Mouse (Mus musculus): ENCODE data around the gene Dcbld1. TPM values are rescaled to one million over a fixed set of nuclear protein-coding genes. Genes with fewer than 3 reads are reported as not detected.
"Not testable (repeated sequence)": the region's sequence is repeated elsewhere in the genome, so short reads cannot be mapped to it uniquely, and the experiment has no call there.

Dcbld1 gene
- polyA plus RNA-seq, 1 experiment = 0.99 TPM

DNA sequence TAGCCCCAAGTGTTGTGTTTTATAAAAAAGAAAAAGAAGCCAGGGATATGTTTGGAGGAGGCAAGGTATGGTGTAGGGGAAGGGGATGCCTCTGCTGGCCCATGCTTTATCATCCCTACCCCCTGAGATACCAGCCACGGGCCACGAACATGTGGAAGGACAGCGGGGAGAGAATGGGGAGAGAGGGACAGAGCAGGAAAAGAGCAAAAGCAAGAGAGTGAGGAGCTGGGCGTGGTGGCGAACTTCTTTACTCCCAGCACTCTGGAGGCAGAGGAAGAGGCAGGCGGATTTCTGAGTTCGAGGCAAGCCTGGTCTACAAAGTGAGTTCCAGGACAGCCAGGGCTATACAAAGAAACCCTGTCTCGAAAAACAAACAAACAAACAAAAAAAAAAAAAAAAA lies 44.1 kb downstream of the Dcbld1 start:
- not testable (repeated sequence) for H3K4me3 ChIP-seq (ENCODE audit: insufficient read depth, low read depth, low read length); H3K27ac ChIP-seq (replicated peaks; ENCODE audit: low read depth, low read length); H3K4me1 ChIP-seq (ENCODE audit: control insufficient read depth, insufficient read depth, insufficient read length, low read length)

DNA sequence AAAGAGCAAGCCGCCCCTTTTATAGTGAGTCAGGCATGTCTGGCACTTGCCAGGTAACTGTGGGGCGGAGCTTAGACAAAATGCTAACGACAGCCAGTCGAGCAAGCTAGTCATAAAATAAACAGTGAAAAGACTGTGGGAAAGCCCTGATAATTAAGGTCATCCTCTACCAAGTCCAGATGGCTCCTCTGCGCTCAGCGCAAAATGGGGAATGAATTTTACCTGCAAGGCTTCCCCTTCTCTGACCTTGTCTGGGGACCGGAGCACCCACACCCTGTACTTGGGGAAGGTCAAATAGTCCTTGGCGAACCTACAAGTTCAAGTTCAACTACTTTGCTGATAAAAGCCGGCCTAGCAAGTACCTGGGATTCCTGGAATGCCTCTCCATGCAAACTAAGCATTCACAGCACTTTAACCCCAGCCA lies 44.6 kb downstream of the Dcbld1 start:
- H3K4me1 ChIP-seq (ENCODE audit: control insufficient read depth, insufficient read depth, insufficient read length, low read length) = peaks cover 8% of the 10 kb centered on the region
- no peak overlapping the region for H3K4me3 ChIP-seq (ENCODE audit: insufficient read depth, low read depth, low read length)
- H3K27ac ChIP-seq (replicated peaks; ENCODE audit: low read depth, low read length) = no peak overlapping the region

DNA sequence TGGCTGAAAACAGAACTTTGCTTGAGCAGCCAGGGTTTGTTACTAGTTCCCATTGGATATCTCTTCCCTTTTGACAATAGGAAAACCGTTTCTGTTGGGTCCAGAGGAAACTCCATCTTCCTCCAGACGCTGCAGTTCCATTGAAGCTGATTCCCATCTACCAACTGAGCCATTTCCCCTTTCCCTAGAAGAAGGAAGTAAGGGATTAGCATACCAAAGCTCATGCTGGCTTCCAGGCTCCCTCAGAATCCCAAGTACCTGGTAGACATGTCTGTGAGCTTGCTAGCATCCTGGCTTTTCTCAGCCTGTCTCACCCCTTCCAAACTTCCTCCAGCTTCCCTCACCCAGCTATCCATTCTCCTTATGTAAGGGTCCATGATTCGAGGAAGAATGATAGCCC lies 45.4 kb downstream of the Dcbld1 start:
- no peak overlapping the region for H3K4me3 ChIP-seq (ENCODE audit: insufficient read depth, low read depth, low read length)
- H3K27ac ChIP-seq (replicated peaks; ENCODE audit: low read depth, low read length) = no peak overlapping the region
- H3K4me1 ChIP-seq (ENCODE audit: control insufficient read depth, insufficient read depth, insufficient read length, low read length) = peaks cover 7% of the 10 kb centered on the region

DNA sequence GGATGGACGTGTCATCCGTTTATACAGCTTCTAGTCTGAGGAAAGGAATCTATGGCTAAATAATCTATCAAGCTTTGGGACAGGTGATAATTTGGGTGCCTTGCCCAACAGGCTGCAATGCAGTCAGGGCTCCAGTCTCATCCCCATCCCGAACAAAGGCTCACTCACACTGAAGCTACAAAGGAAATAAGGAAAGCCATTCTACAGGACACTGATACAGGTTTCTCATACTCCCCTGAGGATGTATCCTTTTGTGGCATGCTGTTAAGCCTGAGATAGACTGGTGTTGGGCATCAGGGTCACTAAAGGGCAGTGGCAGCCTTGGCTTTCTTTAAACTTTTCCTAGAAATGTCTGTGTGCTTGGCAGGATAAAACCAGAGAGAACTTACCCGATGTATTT lies 46.5 kb downstream of the Dcbld1 start:
- Histone ChIP-seq H3K27ac (replicated peaks; ENCODE audit: low read depth, low read length) (no peak overlapping the region), H3K4me1 (ENCODE audit: control insufficient read depth, insufficient read depth, insufficient read length, low read length) (peaks cover 3% of the 10 kb centered on the region), H3K4me3 (ENCODE audit: insufficient read depth, low read depth, low read length) (no peak overlapping the region)

DNA sequence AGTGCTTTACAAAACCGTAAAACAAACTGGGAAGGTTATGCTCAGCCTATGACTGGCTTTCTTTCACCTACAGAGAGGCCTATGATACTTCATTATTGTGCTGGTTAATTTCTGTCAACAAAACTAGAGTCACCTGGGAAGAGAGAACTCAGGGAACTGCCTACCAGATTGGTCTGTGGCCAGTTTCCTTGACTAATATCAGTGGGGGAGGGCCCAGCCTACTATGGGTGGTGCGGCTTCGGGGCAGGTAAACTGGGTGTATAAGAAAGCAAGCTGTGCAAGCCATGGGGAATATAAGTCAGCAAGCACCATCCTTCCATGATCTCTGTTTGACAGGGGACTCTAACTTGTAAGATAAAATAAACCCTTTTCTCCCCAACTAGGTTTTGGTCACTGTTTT lies 47.2 kb downstream of the Dcbld1 start:
- peaks cover 3% of the 10 kb centered on the region for H3K4me1 ChIP-seq (ENCODE audit: control insufficient read depth, insufficient read depth, insufficient read length, low read length)
- H3K27ac ChIP-seq (replicated peaks; ENCODE audit: low read depth, low read length) = no peak overlapping the region
- H3K4me3 ChIP-seq (ENCODE audit: insufficient read depth, low read depth, low read length) = no peak overlapping the region

DNA sequence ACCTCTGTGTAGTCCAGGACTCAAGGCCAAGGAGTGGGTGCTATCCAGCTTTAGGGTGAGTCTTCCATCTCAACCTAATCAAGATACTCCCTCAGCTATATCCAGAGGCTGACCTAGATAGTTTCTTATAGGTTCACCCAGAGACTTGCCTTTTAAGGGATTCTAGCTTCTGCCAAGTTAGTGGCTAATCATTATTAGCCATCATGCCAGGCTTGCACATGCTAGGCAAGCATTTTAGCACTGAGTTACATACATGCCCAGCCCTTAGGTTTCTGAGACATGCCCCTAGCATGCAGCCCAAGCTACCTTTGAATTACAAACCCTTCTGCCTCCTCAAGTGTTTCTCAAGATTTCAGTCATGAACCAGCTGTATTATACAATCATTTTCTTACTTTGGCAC lies 47.9 kb downstream of the Dcbld1 start:
- no peak overlapping the region for H3K4me3 ChIP-seq (ENCODE audit: insufficient read depth, low read depth, low read length)
- H3K4me1 ChIP-seq (ENCODE audit: control insufficient read depth, insufficient read depth, insufficient read length, low read length) = peaks cover 3% of the 10 kb centered on the region
- no peak overlapping the region for H3K27ac ChIP-seq (replicated peaks; ENCODE audit: low read depth, low read length)

DNA sequence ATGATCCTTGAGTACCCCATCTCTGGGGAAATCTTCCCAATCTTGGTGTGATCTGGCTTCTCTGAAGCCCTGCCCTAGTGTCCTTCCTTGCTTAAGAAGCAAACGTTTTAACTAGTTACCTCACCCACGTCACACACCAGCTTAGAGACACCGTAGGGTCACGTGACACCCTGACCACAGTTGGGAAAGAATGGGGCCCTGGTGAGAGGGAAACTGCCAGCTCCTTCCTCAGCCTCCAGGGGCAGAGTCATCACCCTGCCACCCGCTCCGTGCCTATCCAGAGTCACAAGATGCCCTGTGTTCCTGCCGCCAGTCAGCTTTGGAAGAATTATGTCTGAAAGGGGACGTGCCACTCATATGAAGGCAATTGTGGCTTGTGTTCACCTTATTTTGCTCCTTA lies 51.2 kb downstream of the Dcbld1 start:
- Histone ChIP-seq H3K4me1 (ENCODE audit: control insufficient read depth, insufficient read depth, insufficient read length, low read length) (no peaks in the 10 kb centered on the region), H3K4me3 (ENCODE audit: insufficient read depth, low read depth, low read length) (no peak overlapping the region), H3K27ac (replicated peaks; ENCODE audit: low read depth, low read length) (no peak overlapping the region)

DNA sequence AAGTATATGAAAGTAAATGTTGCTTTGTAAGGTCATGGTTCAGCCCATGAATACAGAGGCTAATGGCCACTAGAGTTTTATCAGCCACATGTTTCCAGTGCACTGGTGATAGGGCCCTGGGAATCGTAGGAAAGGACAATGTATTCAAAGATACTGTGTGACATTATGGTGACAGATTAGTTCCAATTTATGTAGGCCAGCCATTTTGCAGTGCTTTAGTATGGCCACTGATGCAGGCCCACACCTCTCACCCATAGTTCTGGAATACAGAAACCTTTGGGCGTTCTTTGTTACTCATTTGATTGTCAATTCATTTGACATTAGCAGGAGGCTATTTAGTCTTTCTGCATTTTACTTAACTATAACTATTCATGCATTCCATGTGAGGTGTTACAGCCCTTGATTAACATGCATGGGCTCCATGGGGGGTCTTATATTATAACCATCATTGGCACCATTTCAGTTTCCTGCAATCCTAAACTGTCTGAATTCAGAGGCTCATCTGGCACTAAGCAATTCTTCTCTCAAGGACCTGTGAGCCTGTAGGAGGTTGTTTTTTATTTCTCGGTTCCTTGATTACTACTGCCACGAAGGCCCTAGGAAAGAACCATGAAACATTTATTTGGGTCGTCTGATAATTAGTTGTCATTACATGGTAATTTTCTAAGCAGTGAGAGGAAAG lies 54.6 kb downstream of the Dcbld1 start:
- no peaks in the 10 kb centered on the region for H3K4me1 ChIP-seq (ENCODE audit: control insufficient read depth, insufficient read depth, insufficient read length, low read length)
- H3K4me3 ChIP-seq (ENCODE audit: insufficient read depth, low read depth, low read length) = no peak overlapping the region

DNA sequence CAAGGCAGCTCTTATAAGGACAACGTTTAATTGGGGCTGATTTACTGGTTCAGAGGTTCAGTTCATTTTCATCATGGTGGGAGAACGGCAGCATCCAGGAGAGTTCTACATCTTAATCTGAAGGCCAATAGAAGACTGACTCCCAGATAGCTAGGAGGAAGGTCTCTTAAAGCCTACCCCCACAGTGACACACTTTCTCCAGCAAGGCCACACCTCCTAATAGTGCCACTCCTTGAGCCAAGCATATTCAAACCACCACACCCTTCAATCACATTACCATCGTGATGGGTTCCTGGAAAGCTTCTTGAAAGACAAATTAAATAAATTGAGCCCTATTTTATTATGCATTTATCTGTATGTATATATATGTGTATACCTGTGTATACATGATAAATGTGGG lies 55.8 kb downstream of the Dcbld1 start:
- Histone ChIP-seq H3K4me1 (ENCODE audit: control insufficient read depth, insufficient read depth, insufficient read length, low read length) (peaks cover 5% of the 10 kb centered on the region), H3K4me3 (ENCODE audit: insufficient read depth, low read depth, low read length) (no peak overlapping the region), H3K27ac (replicated peaks; ENCODE audit: low read depth, low read length) (no peak overlapping the region)

More for the DNA sequence above, 54.6 kb downstream of the Dcbld1 start:
- no peak overlapping the region for H3K27ac ChIP-seq (replicated peaks; ENCODE audit: low read depth, low read length)

DNA sequence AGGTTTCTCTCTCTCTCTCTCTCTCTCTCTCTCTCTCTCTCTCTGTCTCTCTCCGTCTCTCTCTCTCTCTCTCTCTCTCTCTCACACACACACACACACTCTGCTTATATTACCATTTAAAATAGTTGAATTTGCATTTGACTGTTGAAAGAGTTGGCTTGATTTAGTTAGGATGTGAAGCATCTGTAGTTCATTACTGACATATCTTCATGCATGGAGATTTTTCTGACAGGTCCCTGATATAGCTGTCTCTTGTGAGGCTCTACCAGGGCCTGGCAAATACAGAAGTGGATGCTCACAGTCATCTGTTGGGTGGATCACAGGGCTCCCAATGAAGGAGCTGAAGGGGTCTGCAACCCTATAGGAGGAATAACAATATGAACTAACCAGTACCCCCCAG lies 59.0 kb downstream of the Dcbld1 start:
- H3K4me1 ChIP-seq (ENCODE audit: control insufficient read depth, insufficient read depth, insufficient read length, low read length); H3K4me3 ChIP-seq (ENCODE audit: insufficient read depth, low read depth, low read length); H3K27ac ChIP-seq (replicated peaks; ENCODE audit: low read depth, low read length): not testable (repeated sequence)

DNA sequence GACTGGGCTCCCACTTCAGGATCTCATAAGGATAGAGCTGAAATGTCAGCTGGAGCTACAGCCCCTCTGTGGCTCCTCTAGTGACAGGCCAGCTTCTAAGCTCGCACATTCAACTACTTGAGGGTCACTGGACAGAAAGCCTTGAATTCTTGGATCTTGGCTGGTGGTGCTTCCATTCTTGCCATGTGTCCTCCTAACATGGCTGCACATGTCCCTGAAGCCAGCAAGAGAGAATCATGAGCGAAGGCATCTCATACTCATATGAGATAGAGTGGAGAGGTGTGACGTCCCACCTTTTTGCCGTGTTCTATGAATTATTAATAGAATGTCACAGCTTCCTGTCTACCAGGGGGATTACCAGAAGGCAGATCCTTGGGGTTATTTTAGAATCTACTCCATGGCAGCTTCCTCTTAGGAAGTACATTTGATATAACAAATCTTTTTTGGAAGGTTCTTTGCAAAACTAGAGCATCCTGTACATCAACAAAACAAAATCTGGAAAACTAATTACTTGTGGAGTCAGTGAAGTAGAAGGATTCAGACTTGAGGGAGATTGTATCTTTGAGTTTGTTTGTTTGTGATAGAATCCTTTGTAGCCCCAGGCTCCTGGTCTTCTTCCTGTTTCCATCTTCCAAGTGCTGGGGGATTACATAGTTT lies 60.6 kb downstream of the Dcbld1 start:
- Histone ChIP-seq H3K4me1 (ENCODE audit: control insufficient read depth, insufficient read depth, insufficient read length, low read length) (peaks cover 7% of the 10 kb centered on the region), H3K4me3 (ENCODE audit: insufficient read depth, low read depth, low read length) (no peak overlapping the region), H3K27ac (replicated peaks; ENCODE audit: low read depth, low read length) (peak overlapping the region; percentile 87)

DNA sequence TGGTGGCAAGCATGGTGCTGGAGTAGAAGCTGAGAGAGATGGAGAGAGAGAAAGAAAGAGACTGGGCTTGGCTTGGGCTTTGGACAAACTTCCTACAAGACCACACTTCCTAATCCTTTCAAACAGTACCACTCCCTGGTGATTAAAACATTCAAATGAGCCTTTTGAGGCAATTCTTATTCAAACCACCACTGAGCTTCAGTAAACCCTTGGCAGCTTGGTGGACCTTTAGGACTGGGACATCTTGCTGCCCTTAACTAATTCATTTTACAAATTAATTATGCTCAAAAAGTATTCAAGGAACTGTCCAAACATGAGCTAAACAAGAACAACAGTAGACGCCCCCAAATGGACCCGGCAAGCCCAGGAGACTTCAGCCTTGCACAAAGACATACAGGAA lies 62.5 kb downstream of the Dcbld1 start:
- 0 out of 2 replicates have a peak overlapping the region, but pooled peaks have one; percentile 18 for H3K27ac ChIP-seq (replicated peaks; ENCODE audit: low read depth, low read length)
- no peak overlapping the region for H3K4me3 ChIP-seq (ENCODE audit: insufficient read depth, low read depth, low read length)
- peaks cover 7% of the 10 kb centered on the region for H3K4me1 ChIP-seq (ENCODE audit: control insufficient read depth, insufficient read depth, insufficient read length, low read length)

DNA sequence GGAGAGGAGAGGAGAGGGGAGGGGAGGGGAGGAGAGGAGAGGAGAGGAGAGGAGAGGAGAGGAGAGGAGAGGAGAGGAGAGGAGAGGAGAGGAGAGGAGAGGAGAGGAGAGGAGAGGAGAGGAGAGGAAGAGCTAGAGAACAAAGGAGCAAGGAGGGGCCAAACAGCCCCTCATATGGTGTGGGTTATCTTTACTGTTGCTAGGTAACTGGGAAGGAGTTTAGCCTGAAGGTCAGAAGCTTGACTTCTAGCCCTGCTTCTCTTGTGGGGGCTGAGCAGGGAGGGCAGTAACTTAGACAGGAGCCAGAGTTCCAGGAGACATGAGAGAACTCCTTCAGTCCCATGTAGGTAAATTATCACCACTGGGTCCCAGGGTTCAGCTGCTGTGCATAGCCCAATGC lies 65.1 kb downstream of the Dcbld1 start:
- not testable (repeated sequence) for H3K27ac ChIP-seq (replicated peaks; ENCODE audit: low read depth, low read length); H3K4me3 ChIP-seq (ENCODE audit: insufficient read depth, low read depth, low read length); H3K4me1 ChIP-seq (ENCODE audit: control insufficient read depth, insufficient read depth, insufficient read length, low read length)

DNA sequence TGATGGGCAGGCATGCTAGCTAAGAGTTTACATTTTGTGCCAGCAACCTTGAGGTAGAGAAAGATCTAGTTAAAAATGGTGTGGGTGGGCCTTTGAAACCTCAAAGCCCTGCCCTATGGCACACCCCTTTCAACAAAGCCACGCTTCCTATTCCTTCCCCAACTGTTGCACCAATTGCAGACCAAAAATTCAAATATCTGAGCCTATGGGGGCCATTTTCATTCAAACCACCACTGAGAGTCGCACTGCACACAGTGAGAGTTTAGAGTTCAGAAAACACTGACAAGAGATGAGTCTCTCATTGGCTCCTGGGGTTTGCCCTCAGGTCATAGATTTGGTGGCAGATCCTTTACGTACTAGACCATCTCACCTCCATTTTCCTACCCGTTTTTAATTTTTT lies 68.3 kb downstream of the Dcbld1 start:
- H3K27ac ChIP-seq (replicated peaks; ENCODE audit: low read depth, low read length) = no peak overlapping the region
- H3K4me1 ChIP-seq (ENCODE audit: control insufficient read depth, insufficient read depth, insufficient read length, low read length) = 0 out of 2 replicates have a peak, but pooled peaks cover 2% of the 10 kb centered on the region
- no peak overlapping the region for H3K4me3 ChIP-seq (ENCODE audit: insufficient read depth, low read depth, low read length)

DNA sequence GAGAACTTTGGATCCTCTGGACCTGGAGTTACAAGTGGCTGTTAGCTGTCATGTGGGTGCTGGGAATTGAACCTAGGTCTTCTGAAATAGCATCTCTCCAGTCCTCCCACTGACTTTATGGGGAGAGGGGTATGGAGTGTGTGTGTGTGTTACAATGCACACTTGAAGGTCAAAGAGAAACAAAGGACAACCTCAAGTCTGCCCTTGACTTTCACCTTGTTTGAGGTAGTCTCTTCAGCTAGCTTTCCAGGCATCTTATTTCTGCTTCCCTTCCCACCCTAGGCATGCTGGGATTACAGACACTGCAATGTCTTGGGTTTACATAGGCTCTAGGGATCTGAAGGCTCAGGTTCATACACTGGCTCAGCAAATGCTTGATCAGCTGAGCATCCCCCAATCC lies 68.9 kb downstream of the Dcbld1 start:
- H3K4me3 ChIP-seq (ENCODE audit: insufficient read depth, low read depth, low read length) = no peak overlapping the region
- H3K27ac ChIP-seq (replicated peaks; ENCODE audit: low read depth, low read length) = no peak overlapping the region
- 0 out of 2 replicates have a peak, but pooled peaks cover 2% of the 10 kb centered on the region for H3K4me1 ChIP-seq (ENCODE audit: control insufficient read depth, insufficient read depth, insufficient read length, low read length)

DNA sequence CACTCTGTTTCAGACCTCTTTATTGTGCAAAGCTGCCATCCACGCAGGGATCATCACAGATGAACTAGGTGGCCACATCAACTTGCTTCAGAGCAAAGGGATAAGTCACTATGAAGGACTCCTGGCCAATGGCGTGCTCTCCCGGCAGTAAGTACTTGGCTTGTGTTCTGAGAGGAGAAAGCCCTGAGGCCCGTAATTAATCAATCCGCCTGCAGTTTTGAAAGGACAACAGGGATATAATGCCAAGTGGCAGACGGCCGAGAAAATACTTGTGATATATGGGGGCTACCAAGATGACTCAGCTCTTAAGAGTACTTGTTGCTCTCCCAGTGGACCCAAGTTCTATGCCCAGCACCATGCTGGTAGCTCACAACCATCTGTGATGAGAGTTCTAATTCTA lies 71.2 kb downstream of the Dcbld1 start:
- no peak overlapping the region for H3K4me3 ChIP-seq (ENCODE audit: insufficient read depth, low read depth, low read length)
- peaks cover under 1% of the 10 kb centered on the region; the same call in 1 of the 2 replicates for H3K4me1 ChIP-seq (ENCODE audit: control insufficient read depth, insufficient read depth, insufficient read length, low read length)
- H3K27ac ChIP-seq (replicated peaks; ENCODE audit: low read depth, low read length) = no peak overlapping the region
